Mouse (Mus musculus): ENCODE results near the gene Stk11.

GRCm38 (mm10) chr10:80078366-80078765 is 37.2 kb upstream of the Stk11 start:
- TF ChIP-seq CTCF (IDR thresholded peaks at IDR 0.05; ENCODE audit: extremely low read depth, insufficient read length, insufficient replicate concordance, low read depth, low read length) (no peak), POLR2A (IDR thresholded peaks at IDR 0.05; ENCODE audit: low read depth, low read length) (no peak)
